Mouse (Mus musculus): ENCODE results near the gene Zfp428.
"Not testable (repeated sequence)": the region's sequence is repeated elsewhere in the genome, so short reads cannot be mapped to it uniquely, and the experiment has no call there.

Zfp428 gene

GRCm38 (mm10) chr7:24520054-24520453, 13.2 kb downstream of the Zfp428 start:
- in situ Hi-C loops (cut with MboI, MseI) = not testable (repeated sequence)

GRCm38 (mm10) chr7:24522805-24523204, 16.0 kb downstream of the Zfp428 start:
- in situ Hi-C loops (cut with MboI, MseI) = no loop called here

- in situ Hi-C loops (cut with MboI, MseI) = no loop called here
Observed at GRCm38 (mm10) chr7:24523723-24524122, 16.9 kb downstream of the Zfp428 start.

- in situ Hi-C loops (cut with MboI, MseI) = no loop called here
Observed at GRCm38 (mm10) chr7:24524978-24525377, 18.2 kb downstream of the Zfp428 start.

- in situ Hi-C loops (cut with MboI, MseI) = no loop called here
Observed at GRCm38 (mm10) chr7:24525686-24526420, 19.0 kb downstream of the Zfp428 start.

GRCm38 (mm10) chr7:24528861-24529260, 22.1 kb downstream of the Zfp428 start:
- in situ Hi-C loops (cut with MboI, MseI) = no loop called here

- in situ Hi-C loops (cut with MboI, MseI) = no loop called here
Observed at GRCm38 (mm10) chr7:24529580-24529979, 22.8 kb downstream of the Zfp428 start.

- in situ Hi-C loops (cut with MboI, MseI) = no loop called here
Observed at GRCm38 (mm10) chr7:24530062-24530931, 23.5 kb downstream of the Zfp428 start, which contains the start of gene Irgq. Irgq (plus strand) TSS chr7:24530689.

- in situ Hi-C loops (cut with MboI, MseI) = no loop called here
Observed at GRCm38 (mm10) chr7:24531211-24531971, 24.6 kb downstream of the Zfp428 start.

- in situ Hi-C loops (cut with MboI, MseI) = no loop called here
Observed at GRCm38 (mm10) chr7:24533031-24533571, 26.3 kb downstream of the Zfp428 start.

- in situ Hi-C loops (cut with MboI, MseI) = no loop called here
Observed at GRCm38 (mm10) chr7:24533806-24534205, 27.0 kb downstream of the Zfp428 start.

- in situ Hi-C loops (cut with MboI, MseI) = no loop called here
Observed at GRCm38 (mm10) chr7:24534301-24534700, 27.5 kb downstream of the Zfp428 start.

- in situ Hi-C loops (cut with MboI, MseI) = no loop called here
Observed at GRCm38 (mm10) chr7:24537081-24537480, 30.3 kb downstream of the Zfp428 start.

GRCm38 (mm10) chr7:24537591-24537990, 30.8 kb downstream of the Zfp428 start:
- in situ Hi-C loops (cut with MboI, MseI) = no loop called here

- in situ Hi-C loops (cut with MboI, MseI) = no loop called here
Observed at GRCm38 (mm10) chr7:24538154-24538553, 31.3 kb downstream of the Zfp428 start.

GRCm38 (mm10) chr7:24538701-24539100, 31.9 kb downstream of the Zfp428 start:
- in situ Hi-C loops (cut with MboI, MseI) = no loop called here

- in situ Hi-C loops (cut with MboI, MseI) = no loop called here
Observed at GRCm38 (mm10) chr7:24539686-24540085, 32.9 kb downstream of the Zfp428 start.

GRCm38 (mm10) chr7:24544506-24544905, 37.7 kb downstream of the Zfp428 start:
- in situ Hi-C loops (cut with MboI, MseI) = no loop called here

- in situ Hi-C loops (cut with MboI, MseI) = no loop called here
Observed at GRCm38 (mm10) chr7:24546068-24546614, 39.3 kb downstream of the Zfp428 start, which contains the start of the genes Pinlyp and Xrcc1. Pinlyp (minus strand) TSS chr7:24546118. Xrcc1 (plus strand) TSS chr7:24546289.

GRCm38 (mm10) chr7:24546634-24547389, 40.0 kb downstream of the Zfp428 start:
- in situ Hi-C loops (cut with MboI, MseI) = no loop called here
